ENCODE assay signal across 7 mouse cellular contexts in the genomic region with DNA sequence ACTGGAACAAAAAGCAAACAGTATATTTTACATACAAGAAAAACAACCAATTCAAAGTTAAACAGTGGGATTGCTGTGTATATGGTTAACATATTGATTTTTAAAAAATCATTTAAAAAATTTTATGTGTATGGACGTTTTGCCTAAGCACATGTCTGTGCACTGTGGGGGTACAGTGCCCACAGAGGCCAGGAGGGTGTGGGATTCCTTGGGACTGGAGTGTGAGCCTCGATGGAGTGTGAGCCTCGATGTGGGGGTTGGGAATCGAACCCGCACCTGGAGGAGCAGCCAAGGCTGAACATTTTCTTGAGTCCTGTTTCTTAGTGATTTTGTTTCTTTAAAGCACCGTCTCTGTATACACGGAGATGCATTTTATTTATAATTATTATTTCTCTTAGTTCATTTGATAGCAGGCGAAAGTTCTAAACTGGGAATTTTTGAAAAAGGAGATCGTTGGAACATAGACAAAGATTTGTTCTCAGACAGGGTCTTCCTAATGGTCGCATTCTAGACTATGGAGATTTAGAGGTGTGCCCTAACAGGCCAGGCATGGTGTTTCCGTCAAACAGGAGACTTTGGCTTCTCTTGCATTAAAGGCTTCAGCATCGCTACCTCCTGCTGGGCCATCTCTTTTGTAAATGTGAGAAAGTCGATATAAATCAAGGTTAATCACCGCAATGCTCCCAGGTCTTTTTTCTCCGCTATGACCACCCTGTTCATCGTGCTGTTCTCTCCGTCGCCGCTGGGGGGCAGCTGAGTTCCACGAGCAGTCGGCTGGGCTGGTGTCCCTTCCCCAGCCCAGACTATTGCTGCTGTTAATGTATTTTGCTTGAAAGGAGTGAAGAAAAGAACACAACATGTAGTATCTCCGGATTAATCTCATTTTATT. TPM values are rescaled to one million over a fixed set of nuclear protein-coding genes. Genes with fewer than 3 reads are reported as not detected.
DNase-seq lines count a peak whose midpoint lies in the region; ATAC-seq and TF ChIP-seq lines count a peak whose summit lies in the region.

No protein-coding gene starts in this region.

- no peaks in the 10 kb centered on the region for H3K27me3 ChIP-seq in intestine, embryonic 16.5 days (replicated peaks; ENCODE audit: control insufficient read depth, insufficient read depth, low read length)
- H3K27me3 ChIP-seq in midbrain, postnatal 0 days (ENCODE audit: insufficient read depth, low read length), result no peaks in the 10 kb centered on the region; the same call in 1 of the 2 replicates

- H3K9ac ChIP-seq in intestine, embryonic 16.5 days (ENCODE audit: low read depth, low read length), result no peak overlapping the region
- H3K9ac ChIP-seq in midbrain, postnatal 0 days (replicated peaks; ENCODE audit: low read length, poor library complexity, severe bottlenecking), result no peak overlapping the region

- DNase-seq in adrenal gland, adult 2 months, result peak; percentile 67
- peak; percentile 84 for DNase-seq in embryo, embryonic 10 days (ENCODE audit: low spot score)
- DNase-seq in gastrocnemius, postnatal 36 days, result peak; percentile 33 to 50
- DNase-seq in left cerebral cortex, postnatal 25 days (ENCODE audit: low spot score in 2 of 2), result peak; percentile 77 to 78
- peak; percentile 78 for DNase-seq in midbrain, postnatal 0 days (ENCODE audit: low spot score)
- peak; percentile 36 to 77 for DNase-seq in spleen, postnatal 10 days (ENCODE audit: low spot score in 2 of 2)

- H3K36me3 ChIP-seq in intestine, embryonic 16.5 days (ENCODE audit: control insufficient read depth, insufficient read depth, low read length), result no peaks in the 10 kb centered on the region
- H3K36me3 ChIP-seq in midbrain, postnatal 0 days (ENCODE audit: insufficient read depth, low read length), result no peaks in the 10 kb centered on the region

- H3K4me3 ChIP-seq in intestine, embryonic 16.5 days (ENCODE audit: low read length), result no peak overlapping the region
- no peak overlapping the region for H3K4me3 ChIP-seq in midbrain, postnatal 0 days (ENCODE audit: low read depth, low read length)

- intact Hi-C loops in gastrocnemius, postnatal 36 days (cut with DNase I), result no loop called here
- intact Hi-C loops in left cerebral cortex, postnatal 25 days (cut with DNase I), result loop anchor here (10.0 kb wide), 1 partner anchor 433 kb away; no protein-coding TSS in a partner anchor

- no peak overlapping the region for H3K27ac ChIP-seq in intestine, embryonic 16.5 days (ENCODE audit: low read length)
- H3K27ac ChIP-seq in midbrain, postnatal 0 days (ENCODE audit: low read depth, low read length), result no peak overlapping the region

- H3K4me1 ChIP-seq in intestine, embryonic 16.5 days (ENCODE audit: control insufficient read depth, insufficient read depth, low read length), result no peaks in the 10 kb centered on the region
- no peaks in the 10 kb centered on the region; the same call in 1 of the 2 replicates for H3K4me1 ChIP-seq in midbrain, postnatal 0 days (ENCODE audit: insufficient read depth, low read length)

- no peaks in the 10 kb centered on the region for H3K9me3 ChIP-seq in intestine, embryonic 16.5 days (ENCODE audit: control insufficient read depth, low read length)
- no peaks in the 10 kb centered on the region for H3K9me3 ChIP-seq in midbrain, postnatal 0 days (ENCODE audit: low read length)

- ATAC-seq in intestine, embryonic 16.5 days, result peak; percentile 59; the same call in 1 of the 2 replicates
- peak; percentile 83 for ATAC-seq in midbrain, postnatal 0 days (ENCODE audit: low FRiP score)

- TF ChIP-seq CTCF in midbrain, postnatal 0 days (IDR thresholded peaks at IDR 0.05), result peak; percentile 99

- 22% methylated on average over 22 of the region's 22 CpGs for WGBS in intestine, embryonic 16.5 days
- WGBS in midbrain, postnatal 0 days, result 25% methylated on average over 22 of the region's 22 CpGs

- H3K4me2 ChIP-seq in intestine, embryonic 16.5 days (ENCODE audit: low read depth, low read length), result 0 out of 2 replicates have a peak overlapping the region, but pooled peaks have one; percentile 20
- peak overlapping the region; percentile 23 for H3K4me2 ChIP-seq in midbrain, postnatal 0 days (ENCODE audit: low read depth, low read length, poor library complexity, severe bottlenecking)

RNA-seq across cellular contexts. Expression of a gene that starts 15.8 kb away (rescaled TPM):
- total RNA-seq in adrenal gland, adult 2 months (2021), result under 1 TPM; 0.03 to 0.12 TPM
- 0.01 TPM in 1 of 2 replicates, not detected in the other for polyA plus RNA-seq in adrenal gland, adult 2 months (2012; rRNA removed)
- not detected for total RNA-seq in gastrocnemius, postnatal 36 days (2021)
- 0.01 TPM in 2 replicates for polyA plus RNA-seq in intestine, embryonic 16.5 days (2015; fragmentation: Nextera tagmentation; extraction: Ambion mirVana)
- 1 to 10 TPM; 2.3 to 2.6 TPM for total RNA-seq in left cerebral cortex, postnatal 25 days (2021)
- 1.4 and 1.7 TPM in 2 replicates for total RNA-seq in midbrain, postnatal 0 days (2014; rRNA removed)
- polyA plus RNA-seq in midbrain, postnatal 0 days (2015; fragmentation: Nextera tagmentation; extraction: Ambion mirVana), result 0.12 and 0.19 TPM in 2 replicates
